Mouse (Mus musculus) midbrain, embryonic 14.5 days (tissue): Measurements from ENCODE around the gene Mlph. TPM values are rescaled to one million over a fixed set of nuclear protein-coding genes. Genes with fewer than 3 reads are reported as not detected.

Source experiments
- ATAC-seq: fragments of 200-750 bp; cut with Nextera tagmentation; 2 replicates; pipeline ENCODE4 v1.8.0; 2017; ENCODE audit warnings: moderate number of reproducible peaks, moderate library complexity; ENCODE audit not compliant: low FRiP score, low TSS enrichment
- DNase-seq: peaks from one replicate; pipeline ENCODE4 v3.0.0-alpha.2; 2015
- H3K27ac ChIP-seq: fragments of 300-500 bp; sonication (generic); replicated peaks from 2 replicates; pipeline ENCODE4 v1.5.1; 2014; ENCODE audit warnings: mild to moderate bottlenecking, low read depth, low read length, moderate library complexity
- H3K27me3 ChIP-seq: fragments of 300-500 bp; sonication (generic); 2 replicates; pipeline ENCODE4 v1.6.1; 2014; ENCODE audit warnings: low read length, control low read depth, mixed read lengths; ENCODE audit not compliant: control insufficient read depth, insufficient read depth
- H3K36me3 ChIP-seq: fragments of 300-500 bp; sonication (generic); 2 replicates; pipeline ENCODE4 v1.6.1; 2014; ENCODE audit warnings: low read length, control low read depth; ENCODE audit not compliant: control insufficient read depth, insufficient read depth
- H3K4me1 ChIP-seq: fragments of 300-500 bp; sonication (generic); 2 replicates; pipeline ENCODE4 v1.6.1; 2014; ENCODE audit warnings: mild to moderate bottlenecking, antibody characterized with exemption, low read length, control low read depth; ENCODE audit not compliant: control insufficient read depth, insufficient read depth
- H3K4me2 ChIP-seq: fragments of 300-500 bp; sonication (generic); 2 replicates; pipeline ENCODE4 v1.6.1; 2014; ENCODE audit warnings: mild to moderate bottlenecking, low read length, moderate library complexity
- H3K4me3 ChIP-seq: fragments of 300-500 bp; sonication (generic); replicated peaks from 2 replicates; pipeline ENCODE4 v1.5.1; 2014; ENCODE audit warnings: low read depth, low read length
- H3K9ac ChIP-seq: fragments of 300-500 bp; sonication (generic); replicated peaks from 2 replicates; pipeline ENCODE4 v1.6.1; 2014; ENCODE audit warnings: mild to moderate bottlenecking, low read length, moderate library complexity
- H3K9me3 ChIP-seq: fragments of 300-500 bp; sonication (generic); 2 replicates; pipeline ENCODE4 v1.6.1; 2016; ENCODE audit warnings: low read length, control low read depth, mixed read lengths; ENCODE audit not compliant: control insufficient read depth
- whole genome bisulfite sequencing: fragments of 180-500 bp; shearing (Covaris S2); extraction: QIAGEN DNeasy Blood & Tissue Kit; methylation state at CpG from one replicate; pipeline ENCODE4 v1.1.7; 2014; 5-methylcytosine and 5-hydroxymethylcytosine counted together
- polyA plus RNA-seq: library from polyadenylated mRNA; unstranded; fragments of >200 nt; fragmentation: Nextera tagmentation; extraction: Ambion mirVana; gene quantifications from 2 replicates; pipeline ENCODE4 v1.2.1, GENCODE M21; 2014

Gene Mlph
- polyA plus RNA-seq, 1 experiment from 2014 or later: 0.12 TPM

- H3K27me3 ChIP-seq: no peaks in the 10 kb centered on the region
- no peak overlapping the region for H3K9ac ChIP-seq
- no peaks in the 10 kb centered on the region for H3K9me3 ChIP-seq
- WGBS: 92% methylated on average over 3 of the region's 3 CpGs
- no peaks in the 10 kb centered on the region for H3K36me3 ChIP-seq
- H3K27ac ChIP-seq: no peak overlapping the region
- DNase-seq (no peak), ATAC-seq (no peak)
- H3K4me1 ChIP-seq: no peaks in the 10 kb centered on the region
- H3K4me2 ChIP-seq: no peak overlapping the region
- no peak overlapping the region for H3K4me3 ChIP-seq
Measured at GRCm38 (mm10) chr1:90895004-90895403, 19.9 kb upstream of the Mlph start.

DNA sequence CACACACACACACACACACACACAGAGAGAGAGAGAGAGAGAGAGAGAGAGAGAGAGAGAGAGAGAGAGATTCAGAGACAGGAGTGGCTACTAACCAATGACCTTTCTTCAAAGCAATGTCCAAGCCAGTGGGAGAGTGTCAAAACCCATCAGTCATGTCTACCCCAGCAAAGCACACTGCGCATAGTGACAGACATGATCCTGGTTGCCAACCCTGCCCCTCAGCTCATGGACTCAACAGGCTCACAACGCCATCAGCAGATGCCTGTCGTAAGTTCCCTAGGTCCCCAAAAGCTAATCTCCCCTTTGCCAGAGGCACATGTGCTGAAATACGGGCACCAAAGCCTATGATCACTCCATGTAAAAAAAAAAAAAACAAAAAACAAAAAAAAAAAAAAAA, 18.6 kb upstream of the Mlph start:
- Histone ChIP-seq H3K27me3 (no peaks in the 10 kb centered on the region), H3K9ac (no peak overlapping the region), H3K9me3 (no peaks in the 10 kb centered on the region), H3K4me2 (no peak overlapping the region), H3K4me1 (no peaks in the 10 kb centered on the region), H3K4me3 (no peak overlapping the region), H3K36me3 (no peaks in the 10 kb centered on the region), H3K27ac (no peak overlapping the region)
- 92% methylated on average over 4 of the region's 4 CpGs for WGBS
- DNase-seq (no peak), ATAC-seq (no peak)

DNA sequence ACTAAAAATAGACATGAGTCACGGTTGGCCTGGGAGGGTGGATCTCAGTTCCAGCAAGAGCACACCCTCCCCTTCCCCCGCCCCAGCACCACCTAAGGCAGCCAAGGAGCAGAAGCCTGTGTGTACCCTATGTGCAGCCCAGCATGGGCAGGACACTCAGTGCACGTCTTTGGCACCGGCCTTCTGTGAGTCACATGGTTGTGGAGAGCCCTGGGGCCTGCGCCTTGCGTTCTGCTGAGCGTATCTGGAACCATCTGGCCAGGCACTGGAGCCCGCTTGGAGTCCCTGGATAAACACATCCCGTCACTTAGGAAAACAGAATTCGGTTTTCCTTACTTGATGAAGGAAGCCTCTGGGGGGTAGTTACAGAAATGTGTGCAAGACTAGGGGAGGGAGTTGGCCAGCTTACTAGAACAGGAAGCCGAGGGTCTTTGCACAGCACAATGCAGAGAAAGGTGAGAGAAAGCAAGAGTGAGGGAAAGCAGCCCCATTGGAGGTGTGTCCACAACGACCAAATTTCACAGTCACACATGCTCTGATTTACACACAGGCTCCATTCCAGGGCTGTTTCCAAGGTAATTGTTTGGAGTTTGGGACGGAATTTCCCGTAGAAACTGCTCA, 18.0 kb upstream of the Mlph start:
- Histone ChIP-seq H3K4me1 (no peaks in the 10 kb centered on the region), H3K4me3 (no peak overlapping the region), H3K9me3 (no peaks in the 10 kb centered on the region), H3K36me3 (no peaks in the 10 kb centered on the region), H3K4me2 (no peak overlapping the region), H3K27ac (no peak overlapping the region), H3K27me3 (no peaks in the 10 kb centered on the region), H3K9ac (no peak overlapping the region)
- DNase-seq (peak; percentile 35), ATAC-seq (no peak)
- 62% methylated on average over 14 of the region's 14 CpGs for WGBS

- H3K36me3 ChIP-seq: no peaks in the 10 kb centered on the region
- no peaks in the 10 kb centered on the region for H3K27me3 ChIP-seq
- H3K9me3 ChIP-seq: no peaks in the 10 kb centered on the region
- H3K9ac ChIP-seq: no peak overlapping the region
- H3K4me1 ChIP-seq: no peaks in the 10 kb centered on the region
- no peak for DNase-seq
- no peak overlapping the region for H3K4me3 ChIP-seq
- H3K27ac ChIP-seq: no peak overlapping the region
- WGBS: 61% methylated on average over 1 of the region's 1 CpGs
- no peak overlapping the region for H3K4me2 ChIP-seq
- ATAC-seq: no peak
Measured at GRCm38 (mm10) chr1:90898012-90898411, 16.9 kb upstream of the Mlph start.

- H3K9me3 ChIP-seq: no peaks in the 10 kb centered on the region
- H3K36me3 ChIP-seq: no peaks in the 10 kb centered on the region
- DNase-seq: no peak
- H3K4me1 ChIP-seq: no peaks in the 10 kb centered on the region
- H3K4me2 ChIP-seq: no peak overlapping the region
- 88% methylated on average over 5 of the region's 5 CpGs for WGBS
- H3K27ac ChIP-seq: no peak overlapping the region
- ATAC-seq: no peak
- H3K9ac ChIP-seq: no peak overlapping the region
- no peaks in the 10 kb centered on the region for H3K27me3 ChIP-seq
- no peak overlapping the region for H3K4me3 ChIP-seq
Measured at GRCm38 (mm10) chr1:90899816-90900215, 15.1 kb upstream of the Mlph start.

GRCm38 (mm10) chr1:90900406-90900805, 14.5 kb upstream of the Mlph start:
- no peaks in the 10 kb centered on the region for H3K4me1 ChIP-seq
- H3K27me3 ChIP-seq: no peaks in the 10 kb centered on the region
- no peak overlapping the region for H3K4me3 ChIP-seq
- H3K36me3 ChIP-seq: no peaks in the 10 kb centered on the region
- H3K9ac ChIP-seq: no peak overlapping the region
- WGBS: 92% methylated on average over 6 of the region's 6 CpGs
- H3K9me3 ChIP-seq: no peaks in the 10 kb centered on the region
- ATAC-seq (no peak), DNase-seq (no peak)
- H3K4me2 ChIP-seq: no peak overlapping the region
- no peak overlapping the region for H3K27ac ChIP-seq

DNA sequence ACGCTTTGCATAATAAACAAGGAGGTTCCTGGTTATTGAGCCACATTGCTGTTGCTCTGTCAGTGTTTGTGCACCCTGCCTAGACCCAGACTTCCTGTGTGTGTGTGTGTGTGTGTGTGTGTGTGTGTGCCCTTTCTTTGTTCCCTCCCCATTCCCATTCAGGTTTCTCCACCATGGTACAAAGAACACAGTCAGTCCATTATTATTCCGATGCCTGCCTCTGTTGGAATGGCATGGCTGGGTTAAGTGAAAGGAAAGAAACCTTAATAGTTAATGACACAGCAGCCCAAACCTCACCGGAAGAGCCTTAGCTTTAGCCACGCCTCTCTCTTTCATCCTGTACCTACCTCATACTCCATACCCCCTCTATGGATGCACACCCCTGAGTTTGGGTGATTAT, 13.6 kb upstream of the Mlph start:
- no peaks in the 10 kb centered on the region for H3K27me3 ChIP-seq
- H3K27ac ChIP-seq: no peak overlapping the region
- no peaks in the 10 kb centered on the region for H3K36me3 ChIP-seq
- no peak for DNase-seq
- no peaks in the 10 kb centered on the region for H3K4me1 ChIP-seq
- no peak overlapping the region for H3K4me2 ChIP-seq
- H3K9me3 ChIP-seq: no peaks in the 10 kb centered on the region
- WGBS: 56% methylated on average over 4 of the region's 4 CpGs
- ATAC-seq: no peak
- H3K9ac ChIP-seq: no peak overlapping the region
- H3K4me3 ChIP-seq: no peak overlapping the region

GRCm38 (mm10) chr1:90901681-90902208, 13.1 kb upstream of the Mlph start:
- Histone ChIP-seq H3K4me3 (no peak overlapping the region), H3K4me2 (no peak overlapping the region), H3K9me3 (no peaks in the 10 kb centered on the region), H3K36me3 (no peaks in the 10 kb centered on the region), H3K27ac (no peak overlapping the region), H3K27me3 (no peaks in the 10 kb centered on the region), H3K9ac (no peak overlapping the region), H3K4me1 (no peaks in the 10 kb centered on the region)
- DNase-seq (no peak), ATAC-seq (no peak)
- WGBS: 87% methylated on average over 6 of the region's 6 CpGs

GRCm38 (mm10) chr1:90902751-90903150, 12.1 kb upstream of the Mlph start:
- WGBS: 79% methylated on average over 3 of the region's 3 CpGs
- no peak for DNase-seq
- no peaks in the 10 kb centered on the region for H3K9me3 ChIP-seq
- ATAC-seq: no peak
- no peak overlapping the region for H3K4me3 ChIP-seq
- H3K27ac ChIP-seq: no peak overlapping the region
- H3K4me1 ChIP-seq: no peaks in the 10 kb centered on the region
- no peak overlapping the region for H3K4me2 ChIP-seq
- H3K36me3 ChIP-seq: no peaks in the 10 kb centered on the region
- no peak overlapping the region for H3K9ac ChIP-seq
- H3K27me3 ChIP-seq: no peaks in the 10 kb centered on the region
